Mouse (Mus musculus) urinary bladder, postnatal 14 days (tissue): ENCODE data around the gene Spata16.

Experiments used
- DNase-seq: peaks from one replicate; pipeline ENCODE4 v3.0.0; 2021; ENCODE audit warnings: low spot score

Spata16 gene

DNA sequence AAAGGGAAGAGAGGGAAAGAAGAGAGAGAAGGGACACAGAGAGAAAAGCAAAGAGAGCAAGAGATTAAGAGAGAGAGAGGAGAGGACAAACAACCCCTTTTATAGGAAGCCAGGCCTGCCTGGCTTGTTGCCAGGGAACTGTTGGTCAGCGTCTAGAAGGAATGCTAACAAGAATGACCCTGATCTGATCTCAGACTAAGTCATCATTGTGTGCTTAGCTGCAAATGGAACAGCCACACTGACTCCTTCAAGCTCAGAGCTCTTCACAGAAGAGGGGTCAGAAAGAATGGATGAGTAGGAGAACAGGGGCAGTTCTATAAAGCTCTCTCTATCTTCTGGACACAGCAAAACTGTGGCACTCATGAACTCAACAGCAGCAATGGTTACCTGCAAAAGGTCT lies 334.7 kb downstream of the Spata16 start:
- peak; percentile 68 for DNase-seq

DNA sequence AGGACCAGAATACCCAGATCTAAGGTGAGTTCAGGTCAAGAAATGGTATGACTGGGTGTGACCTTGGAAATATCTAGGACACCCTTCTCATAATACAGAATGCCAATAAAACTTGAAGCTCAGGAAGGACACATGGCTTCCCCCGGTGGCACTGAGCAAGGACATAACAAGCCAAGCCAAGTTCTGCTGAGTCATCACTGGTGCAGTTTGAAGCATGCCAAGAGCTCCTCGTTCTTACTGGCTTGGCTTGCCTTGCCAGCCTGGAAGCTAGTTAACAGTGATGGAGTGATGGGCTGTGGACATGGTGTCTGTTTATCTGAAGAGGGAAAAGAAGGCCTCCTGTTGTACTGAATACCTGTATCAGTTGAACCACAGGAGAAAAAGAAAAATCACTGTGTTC lies 342.2 kb downstream of the Spata16 start:
- DNase-seq, result no peak

DNA sequence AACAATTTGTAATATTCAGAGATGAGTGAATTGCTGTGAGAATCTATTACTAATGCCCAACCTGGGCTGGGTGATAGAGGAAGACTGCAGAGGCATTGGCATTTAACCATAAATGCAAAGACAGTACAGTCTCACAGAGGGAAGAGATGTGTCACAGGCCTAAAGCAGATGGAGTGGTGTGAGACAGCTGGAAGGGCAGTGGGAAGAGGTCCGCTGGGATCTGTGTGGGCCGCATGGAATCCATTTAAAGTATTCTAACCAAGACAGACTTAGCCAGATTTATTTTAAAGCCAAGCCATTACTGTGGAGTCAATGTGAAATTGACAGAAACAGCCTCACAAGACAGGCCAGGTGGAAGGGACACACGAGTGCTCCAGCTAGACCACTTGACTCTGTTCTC lies 343.0 kb downstream of the Spata16 start:
- no peak for DNase-seq

DNA sequence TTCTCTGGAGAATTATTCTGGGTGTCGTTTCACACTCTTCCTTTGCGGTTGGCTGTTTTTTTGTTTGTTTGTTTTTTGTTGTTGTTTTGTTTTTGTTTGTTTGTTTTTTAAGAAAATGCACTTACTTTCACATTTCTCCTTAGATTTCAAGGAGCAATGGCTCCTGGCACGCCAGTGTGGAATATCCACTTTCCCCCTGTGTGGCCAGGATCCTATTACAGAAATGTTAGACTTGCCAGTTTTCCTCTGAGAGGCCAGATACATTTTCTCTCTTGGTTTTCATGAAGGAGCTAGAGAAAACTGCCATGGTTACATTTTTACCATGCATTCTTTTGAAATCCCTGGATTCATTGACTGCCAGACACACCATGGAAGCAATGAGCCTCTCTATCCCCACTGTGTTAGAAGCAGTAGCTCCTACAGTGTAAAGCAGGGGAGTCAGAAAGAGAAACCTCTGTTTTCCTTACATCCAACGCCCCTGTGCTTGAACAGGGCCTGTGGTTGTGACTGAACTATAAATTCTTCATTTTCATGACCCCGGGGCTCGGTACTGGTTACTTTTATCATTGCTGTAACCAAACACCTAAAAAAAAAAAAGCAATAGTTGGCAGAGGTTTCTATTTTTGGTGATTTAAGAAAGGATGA lies 344.7 kb downstream of the Spata16 start:
- DNase-seq, result no peak

DNA sequence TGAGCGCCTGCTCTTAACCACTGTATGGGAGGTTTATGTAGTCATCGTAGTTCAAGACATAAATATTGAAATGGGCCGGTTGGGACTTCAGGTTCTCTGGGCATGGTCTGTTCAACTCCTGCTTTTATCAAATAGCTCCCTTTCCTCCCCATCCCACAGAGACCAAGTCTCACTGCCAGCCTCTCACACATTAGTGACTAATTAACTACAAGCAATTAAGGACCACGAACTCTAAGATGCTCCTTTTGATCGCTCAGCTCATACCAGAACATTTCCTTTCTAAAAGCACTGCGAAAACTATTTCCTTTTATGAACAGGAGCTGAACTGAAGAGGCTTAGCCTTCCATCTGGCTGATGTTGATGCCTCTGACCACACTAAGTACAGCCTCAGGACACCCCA lies 346.3 kb downstream of the Spata16 start:
- DNase-seq, result no peak

DNA sequence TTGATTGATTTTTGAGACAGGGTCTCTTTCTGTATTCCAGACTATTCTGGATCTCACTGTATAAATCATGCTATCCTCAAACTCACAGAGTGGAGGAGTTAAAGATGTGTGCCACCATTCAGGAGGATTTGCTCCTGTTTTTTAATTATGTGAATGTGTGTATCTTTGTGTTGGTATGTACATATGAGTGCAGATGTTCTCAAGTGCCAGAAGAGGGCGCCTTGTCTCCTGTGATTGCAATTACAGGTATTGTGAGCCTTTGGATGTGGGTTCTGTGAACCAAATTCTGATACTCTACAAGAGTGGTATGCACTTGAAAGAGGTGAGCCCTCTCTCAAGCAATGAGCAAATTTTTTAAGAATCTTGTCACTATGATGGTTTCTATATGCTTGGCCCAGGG lies 369.4 kb downstream of the Spata16 start:
- no peak for DNase-seq

DNA sequence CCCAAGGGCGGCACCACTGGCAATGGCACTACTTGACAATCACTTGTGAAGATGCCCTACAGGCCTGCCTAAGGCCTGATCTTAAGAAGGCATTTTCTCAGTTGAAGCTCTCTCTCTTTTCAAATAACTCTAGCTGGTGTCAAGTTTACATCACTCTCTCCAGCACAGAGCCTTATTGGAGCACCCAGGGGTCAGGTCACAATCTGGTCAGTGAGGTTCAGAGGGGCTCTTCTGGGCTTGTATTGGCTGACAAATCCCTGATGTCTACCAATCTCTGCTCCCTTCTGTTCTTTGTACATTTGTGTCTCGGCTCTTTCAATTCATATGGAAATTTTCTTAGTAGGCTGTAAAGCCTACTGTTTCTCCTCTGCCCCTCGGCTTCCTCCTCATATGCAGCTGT lies 390.5 kb downstream of the Spata16 start:
- DNase-seq, result no peak

DNA sequence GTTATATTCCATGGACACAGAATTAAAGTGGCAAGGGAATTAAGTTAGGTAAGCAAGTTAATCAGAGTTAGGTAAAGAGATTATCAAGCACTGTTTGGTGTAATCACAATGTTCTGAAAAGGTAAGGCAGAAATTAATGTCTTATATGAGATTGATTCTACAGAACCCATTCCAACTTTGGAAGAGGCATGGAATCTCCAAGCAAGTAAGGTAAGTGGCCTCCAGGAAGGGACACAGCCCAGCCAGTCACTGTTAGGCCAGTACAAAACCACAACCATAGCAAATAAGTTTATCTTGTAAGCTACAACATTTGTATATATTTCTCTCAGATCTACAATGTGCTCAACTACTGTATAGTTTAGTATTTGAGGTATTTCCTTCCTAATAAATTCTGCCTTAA lies 391.1 kb downstream of the Spata16 start:
- no peak for DNase-seq

DNA sequence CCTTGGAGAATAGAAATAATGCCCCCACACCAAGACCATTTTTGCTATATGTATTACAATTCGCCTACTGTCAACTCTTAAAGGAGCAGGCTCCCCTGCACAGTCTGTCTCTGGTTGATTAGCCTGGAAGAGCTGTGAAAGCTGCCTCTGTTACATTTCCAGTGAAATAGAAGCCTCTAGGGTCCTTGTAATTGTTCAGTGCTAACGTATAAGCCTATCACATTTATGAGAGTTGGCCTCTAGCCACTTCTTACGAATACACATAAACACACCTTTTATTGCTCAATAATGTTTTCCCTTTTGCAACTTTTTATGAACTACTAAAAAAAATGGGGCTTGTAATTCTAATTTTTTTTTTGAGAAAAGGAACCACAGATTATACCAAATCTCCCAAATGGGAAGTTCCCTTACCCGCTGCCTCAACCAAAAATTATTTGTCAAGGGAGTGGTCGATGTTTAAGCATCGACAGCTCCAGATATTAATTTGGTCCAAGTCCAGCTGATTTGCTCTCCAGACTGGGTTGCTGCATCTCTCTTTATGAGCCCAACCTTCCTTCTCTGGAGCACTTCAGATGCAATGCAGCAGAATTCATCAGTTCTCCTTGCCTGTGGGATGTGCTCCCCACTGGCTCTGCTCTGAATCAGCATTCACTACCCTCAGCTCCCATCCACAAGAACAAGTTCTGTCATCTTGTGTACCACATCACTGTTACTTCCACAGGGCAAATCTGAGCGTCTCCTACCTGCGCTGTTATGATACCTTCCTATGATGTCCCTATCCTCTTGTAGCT lies 392.8 kb downstream of the Spata16 start:
- DNase-seq, result no peak
